Mouse (Mus musculus) kidney, adult 9 months (tissue): ENCODE results near the gene Pex11g.

Experiments
- DNase-seq: peaks from one replicate; pipeline ENCODE4 v3.0.0; 2022

Pex11g gene

DNA sequence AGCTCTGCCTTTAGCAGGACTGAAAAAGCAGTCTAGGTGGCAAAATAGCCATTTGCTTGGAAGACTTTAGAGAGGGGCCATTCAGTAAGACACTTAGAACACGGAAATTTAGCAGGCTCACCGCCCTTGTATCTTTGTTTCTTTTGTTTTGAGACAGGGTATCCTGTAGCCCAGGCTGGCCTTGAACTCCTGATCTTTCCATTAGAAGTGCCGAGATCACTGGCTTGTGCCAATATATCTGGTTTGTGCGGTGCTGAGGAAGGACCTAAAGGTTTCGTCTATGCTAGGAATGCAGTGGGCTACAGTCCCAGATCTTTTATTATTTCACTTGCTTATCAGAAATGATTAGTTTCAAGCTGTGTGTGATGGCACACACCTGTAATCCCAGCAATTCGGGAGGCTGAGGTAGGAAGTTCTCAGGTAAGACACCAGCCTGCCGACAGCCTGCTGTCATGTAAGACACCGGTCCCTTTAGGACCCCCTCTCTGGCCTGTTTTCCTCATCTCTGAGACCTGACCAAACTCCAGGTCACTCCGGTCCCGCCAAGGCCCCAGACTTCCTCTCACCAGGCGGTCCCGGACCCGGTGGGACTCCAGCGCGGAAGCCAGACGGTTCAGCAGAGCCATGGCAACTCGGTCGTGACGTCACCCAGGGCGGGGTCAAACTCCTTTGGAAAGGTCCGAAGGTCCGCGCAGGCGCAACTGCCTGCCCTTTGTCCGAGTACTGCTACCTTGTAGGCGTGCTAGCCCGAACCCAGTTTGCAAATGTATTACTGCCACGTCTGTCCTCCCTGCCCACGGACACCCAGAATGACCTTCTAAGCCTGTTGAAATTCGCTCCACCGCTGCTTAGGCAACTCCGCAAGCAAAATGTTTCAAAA is at the start of gene Pex11g:
Gene Pex11g (minus strand): TSS at position 675 of the 880 bp plus-strand sequence.
- peak; percentile 100 for DNase-seq

DNA sequence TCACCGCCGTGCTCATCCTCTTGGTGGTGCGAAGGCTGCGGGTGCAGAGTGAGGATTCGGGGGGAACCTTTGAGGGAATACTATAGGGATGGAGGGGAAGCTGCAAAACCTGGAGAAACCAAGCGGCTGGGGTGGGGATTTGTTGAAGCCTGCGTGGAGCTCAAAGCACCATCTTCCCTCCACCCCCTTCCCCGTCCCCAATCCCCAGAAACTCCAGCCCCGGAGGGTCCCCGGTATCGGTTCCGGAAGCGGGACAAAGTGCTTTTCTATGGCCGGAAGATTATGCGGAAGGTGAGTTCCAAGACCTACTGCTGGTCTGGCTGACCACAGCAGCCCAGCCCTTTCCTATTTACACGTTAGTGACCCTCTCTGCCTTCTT is 49.6 kb upstream of the Pex11g start:
- DNase-seq = peak; percentile 25

DNA sequence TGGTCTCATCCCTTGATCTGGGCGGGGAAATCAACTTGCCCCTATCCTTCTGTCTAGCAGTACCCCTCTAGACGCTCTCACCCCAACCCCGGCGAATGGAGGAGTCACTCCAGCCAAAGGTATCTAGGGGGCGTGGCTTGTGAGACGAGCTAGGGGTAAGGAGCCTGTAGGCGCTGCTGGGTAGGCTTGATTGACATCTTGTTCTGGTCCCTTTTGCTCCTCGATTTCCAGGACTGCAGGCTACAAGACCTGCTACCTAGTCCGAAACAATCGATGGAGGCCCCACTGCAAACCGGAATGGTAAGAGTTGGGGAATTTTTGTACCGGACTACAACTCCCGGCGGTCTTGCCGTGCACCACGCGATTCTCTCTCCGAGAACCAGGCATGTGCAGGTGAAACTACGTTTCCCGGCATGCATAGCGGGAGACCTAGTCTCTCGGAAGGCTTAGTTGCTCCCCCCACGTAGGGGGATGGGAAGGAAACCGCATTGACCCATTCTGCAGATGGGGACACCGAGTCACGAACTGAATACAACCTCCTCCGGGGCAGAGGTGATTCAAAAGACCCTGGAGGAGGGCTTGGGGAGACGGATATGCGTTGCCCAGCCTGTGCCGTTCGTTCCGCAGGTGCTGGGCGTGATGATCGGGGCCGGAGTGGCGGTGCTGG is 49.1 kb upstream of the Pex11g start:
- peak; percentile 97 for DNase-seq

DNA sequence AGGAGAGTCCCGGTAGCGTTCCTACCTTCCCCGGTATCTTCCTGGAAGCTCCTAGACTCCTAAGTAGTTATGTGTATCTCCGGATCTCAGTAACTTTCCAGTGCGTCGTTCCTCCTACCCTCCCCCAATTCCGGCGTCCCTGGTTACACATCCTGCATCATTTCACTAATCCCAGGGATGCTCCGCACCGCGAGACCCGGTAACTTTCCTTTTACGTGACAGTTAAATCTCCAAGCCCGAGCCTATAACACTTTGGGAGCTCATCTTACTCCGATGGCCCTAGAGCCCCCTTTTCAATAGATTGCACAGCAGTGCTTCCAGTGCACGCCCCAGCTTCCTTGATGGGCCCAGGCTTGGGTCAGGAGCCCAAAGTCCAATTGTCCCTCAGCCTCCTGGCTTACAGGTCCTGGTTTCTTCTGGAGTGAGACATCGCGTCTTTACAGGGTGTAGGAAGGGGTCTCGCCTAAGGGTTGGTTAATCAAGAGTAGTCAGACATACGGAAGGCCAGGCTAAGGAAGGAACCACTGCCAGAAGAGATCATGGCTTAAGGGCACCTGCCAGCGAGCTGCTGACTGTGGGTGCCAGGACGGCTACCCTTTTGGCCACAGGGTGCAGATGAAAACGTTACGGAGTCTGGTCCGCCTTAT is 48.4 kb upstream of the Pex11g start:
- peak; percentile 74 for DNase-seq

DNA sequence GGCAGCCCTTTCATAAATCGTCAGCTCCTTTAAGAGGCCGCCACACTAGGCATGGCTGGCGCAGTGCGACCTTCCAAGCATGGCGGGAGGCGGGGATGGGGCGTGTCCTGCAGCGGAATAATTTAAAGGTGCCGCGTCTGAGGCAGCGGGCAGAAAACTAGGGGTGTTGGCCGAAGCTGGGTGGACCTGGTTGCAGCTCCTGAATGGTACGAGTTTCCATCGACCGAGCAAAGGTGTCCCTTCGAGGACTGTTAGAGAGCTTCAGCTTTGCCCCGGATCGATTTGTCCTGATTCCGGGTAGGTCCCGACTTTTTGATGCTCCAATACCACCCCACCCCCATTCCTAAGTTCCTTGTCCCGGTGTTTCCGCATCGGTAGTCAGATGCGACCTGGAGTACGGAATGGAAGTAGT is 47.8 kb upstream of the Pex11g start, which contains the start of gene Pnpla6:
Gene Pnpla6 (plus strand): TSS at position 125 of the 412 bp plus-strand sequence.
- peak; percentile 94 for DNase-seq

DNA sequence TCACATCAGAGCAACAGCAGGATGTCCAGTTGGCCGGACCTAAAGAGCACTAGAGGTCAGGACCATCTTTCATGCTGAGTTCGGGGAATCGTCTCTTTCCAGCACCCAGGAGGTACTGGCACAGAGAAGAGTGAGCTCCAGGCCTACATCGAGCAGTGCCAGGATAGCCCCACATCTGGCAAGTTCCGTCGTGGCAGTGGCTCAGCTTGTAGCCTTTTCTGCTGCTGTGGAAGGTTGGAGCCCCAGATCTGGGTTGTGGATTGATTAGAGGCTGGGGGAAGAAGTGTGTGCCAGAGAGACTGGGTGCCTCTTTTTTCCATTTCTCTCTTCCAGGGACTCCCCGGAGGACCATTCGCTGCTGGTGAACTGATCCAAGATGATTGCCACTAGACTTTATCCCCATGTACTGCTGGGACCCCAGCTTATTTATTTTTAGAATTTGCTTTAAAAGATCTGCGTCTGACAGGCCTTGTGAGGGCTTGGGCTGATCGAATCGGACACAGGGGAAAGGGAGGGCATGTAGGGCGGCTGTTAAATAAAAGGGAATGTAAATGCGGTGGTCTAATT is 47.3 kb upstream of the Pex11g start:
- peak; percentile 38 for DNase-seq

DNA sequence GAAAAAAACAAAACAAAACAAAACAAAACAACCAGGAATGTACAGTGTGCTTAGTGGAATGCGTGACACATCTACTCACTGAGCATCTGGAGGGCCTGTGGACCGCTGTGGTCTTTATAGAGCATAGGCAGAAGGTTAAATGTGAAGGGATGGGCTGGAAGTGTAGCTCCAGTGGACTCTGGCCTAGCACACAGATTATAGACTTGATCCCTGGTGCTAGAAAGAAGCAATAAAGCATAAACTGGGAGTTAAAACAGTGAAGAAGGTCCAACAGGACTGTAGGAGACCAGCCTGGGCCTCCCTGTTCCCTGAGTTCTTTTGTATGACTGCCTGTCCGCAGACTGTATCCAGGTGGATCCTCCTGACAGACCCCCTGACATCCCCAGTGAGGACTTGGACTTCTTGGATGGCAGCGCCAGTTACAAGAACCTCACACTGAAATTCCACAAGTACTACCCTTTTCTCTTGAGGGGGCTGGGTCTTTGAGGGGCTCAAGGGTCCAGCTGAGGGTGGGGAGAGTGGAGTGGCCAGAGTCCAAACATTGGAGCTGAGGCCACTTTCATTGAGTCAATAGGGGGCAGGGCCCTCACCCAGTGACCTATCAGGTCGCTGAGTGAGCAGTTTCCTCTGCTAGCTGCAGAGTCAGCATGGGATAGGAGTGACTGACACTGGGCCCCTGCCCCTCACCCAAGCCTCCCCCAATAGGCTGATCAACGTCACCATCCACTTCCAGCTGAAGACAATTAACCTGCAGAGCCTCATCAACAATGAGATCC is 40.7 kb upstream of the Pex11g start:
- DNase-seq = no peak

DNA sequence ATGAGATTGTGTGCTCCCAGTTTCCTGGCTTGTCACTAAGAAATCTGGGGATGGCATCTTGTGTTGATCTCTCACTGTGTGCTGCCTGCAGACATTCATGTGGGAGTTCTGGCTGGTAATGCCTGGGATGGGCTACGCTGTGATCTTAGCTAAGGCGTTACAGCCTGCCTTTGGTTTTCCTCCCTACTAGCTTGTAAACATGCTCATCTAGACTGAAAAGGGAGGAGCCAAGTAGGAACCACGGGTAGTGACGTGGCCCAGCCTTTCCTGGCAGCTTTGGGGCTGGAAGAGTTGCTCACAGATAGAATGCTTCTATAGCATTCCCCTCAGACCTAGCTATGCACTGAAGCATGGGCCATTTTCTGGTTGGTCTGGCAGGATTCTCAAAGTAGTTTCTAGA is 34.7 kb upstream of the Pex11g start:
- DNase-seq = no peak

DNA sequence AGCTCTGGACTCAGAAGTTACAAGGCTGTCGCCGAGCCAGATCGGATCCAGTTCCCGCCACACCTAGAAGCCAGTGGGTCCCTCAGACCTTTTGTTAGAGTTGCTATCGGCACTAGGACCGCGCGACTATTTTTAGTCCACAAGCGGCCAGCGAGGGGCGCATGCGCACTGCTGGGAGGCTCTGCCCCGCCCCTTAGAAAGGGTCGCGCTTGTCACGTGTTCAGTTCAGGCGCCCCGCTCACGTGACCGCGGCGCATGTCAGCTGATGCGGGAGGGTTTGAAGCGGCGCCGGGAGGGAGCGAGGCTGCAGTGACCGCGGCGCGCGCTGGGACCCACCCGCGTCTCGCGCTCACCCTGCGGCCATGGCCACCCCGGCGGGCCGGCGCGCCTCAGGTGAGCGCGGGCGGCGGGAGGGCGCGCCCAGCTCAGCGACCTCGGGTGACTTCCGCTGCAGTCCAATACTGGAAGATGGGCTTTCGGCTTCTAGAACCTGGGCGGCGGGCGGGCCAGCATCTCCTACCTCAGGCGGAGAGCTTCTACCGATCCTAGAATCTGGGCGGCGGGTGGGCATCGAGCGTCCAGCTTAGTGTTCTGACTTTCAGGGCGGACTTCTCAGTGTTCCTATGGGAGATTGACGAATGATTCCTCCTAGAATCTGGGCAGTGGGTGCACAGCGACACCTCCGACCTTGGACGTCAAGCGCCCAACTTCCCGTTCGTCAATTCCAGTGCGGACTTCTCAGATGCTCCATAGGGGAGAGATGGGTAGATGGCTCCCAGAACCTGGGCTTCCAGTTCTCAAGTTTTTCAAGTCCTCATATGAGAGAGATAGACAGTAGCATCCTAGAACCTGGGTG is 33.0 kb upstream of the Pex11g start, which contains the start of gene Mcoln1:
Gene Mcoln1 (plus strand): TSS at position 223 of the 856 bp plus-strand sequence.
- DNase-seq = peak; percentile 99

DNA sequence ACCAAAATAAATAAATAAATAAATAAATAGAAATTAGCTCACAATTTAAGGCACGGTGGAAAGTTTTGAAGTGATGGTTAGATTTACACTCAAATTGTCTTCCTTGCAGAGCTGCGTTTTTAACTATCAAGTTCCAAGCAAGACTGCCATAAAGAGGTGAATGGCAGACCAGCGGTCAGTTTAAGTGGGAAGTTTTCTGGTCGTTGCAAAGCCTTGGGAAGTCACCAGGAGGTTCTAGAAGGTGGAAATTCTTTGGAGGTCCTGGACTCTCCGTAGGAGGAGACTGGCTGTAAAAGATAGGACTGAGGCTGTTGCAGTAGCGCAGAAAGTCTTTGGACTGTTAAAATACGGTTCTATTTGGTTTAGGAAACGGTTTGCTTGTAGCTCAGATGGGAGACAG is 32.3 kb upstream of the Pex11g start:
- no peak for DNase-seq

DNA sequence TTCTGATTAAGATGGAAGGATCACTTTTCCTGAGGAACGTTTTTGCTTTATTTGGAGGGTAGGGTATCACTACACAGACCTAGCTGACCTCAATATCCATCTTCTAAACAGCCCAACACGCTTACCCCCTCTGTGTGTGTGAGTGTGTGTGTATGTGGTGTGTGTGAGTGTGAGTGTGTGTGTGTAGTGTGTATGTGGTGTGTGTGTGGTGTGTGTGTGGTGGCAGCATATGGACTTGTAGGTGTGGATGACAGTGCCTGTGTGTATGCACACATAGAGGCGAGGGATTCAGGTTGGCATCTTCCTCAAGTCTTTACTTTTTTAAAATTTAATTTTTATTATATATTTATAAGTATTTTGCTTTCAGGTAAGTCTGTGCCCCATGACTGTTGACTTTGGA is 31.1 kb upstream of the Pex11g start:
- no peak for DNase-seq

DNA sequence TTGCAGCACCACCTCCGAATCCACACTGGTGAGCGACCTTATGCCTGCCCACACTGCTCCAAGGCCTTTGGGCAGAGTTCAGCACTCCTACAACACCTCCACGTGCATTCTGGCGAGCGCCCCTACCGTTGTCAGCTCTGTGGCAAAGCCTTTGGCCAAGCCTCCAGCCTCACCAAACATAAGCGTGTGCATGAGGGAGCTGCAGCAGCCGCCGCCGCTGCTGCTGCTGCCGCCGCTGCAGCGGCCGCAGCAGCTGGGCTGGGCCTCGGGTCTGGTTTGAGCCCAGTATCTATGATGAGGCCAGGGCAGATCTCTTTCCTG is 28.9 kb upstream of the Pex11g start:
- DNase-seq = no peak

DNA sequence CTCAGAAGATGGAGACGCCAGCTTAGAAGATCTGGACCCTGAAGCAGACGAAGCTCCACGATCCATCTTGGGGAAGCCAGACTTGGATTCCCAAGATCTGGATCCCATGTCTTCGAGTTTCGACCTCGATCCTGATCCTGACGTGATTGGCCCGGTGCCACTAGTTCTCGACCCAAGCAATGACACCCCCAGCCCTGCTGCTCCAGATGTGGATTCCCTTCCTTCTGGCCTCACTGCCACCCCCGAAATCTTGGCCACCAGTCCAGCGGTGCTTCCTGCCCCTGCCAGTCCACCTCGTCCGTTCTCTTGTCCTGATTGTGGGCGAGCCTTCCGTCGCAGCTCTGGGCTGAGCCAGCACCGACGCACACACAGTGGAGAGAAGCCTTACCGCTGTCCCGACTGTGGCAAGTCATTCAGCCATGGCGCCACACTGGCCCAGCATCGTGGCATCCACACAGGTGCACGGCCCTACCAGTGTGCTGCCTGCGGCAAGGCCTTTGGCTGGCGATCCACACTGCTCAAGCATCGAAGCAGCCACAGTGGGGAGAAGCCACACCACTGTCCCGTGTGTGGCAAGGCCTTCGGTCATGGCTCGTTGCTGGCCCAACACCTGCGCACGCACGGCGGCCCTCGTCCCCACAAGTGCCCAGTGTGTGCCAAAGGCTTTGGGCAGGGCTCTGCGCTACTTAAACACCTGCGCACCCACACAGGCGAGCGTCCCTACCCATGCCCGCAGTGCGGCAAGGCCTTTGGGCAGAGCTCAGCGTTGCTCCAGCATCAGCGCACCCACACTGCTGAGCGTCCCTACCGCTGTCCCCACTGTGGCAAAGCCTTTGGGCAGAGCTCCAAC is 28.3 kb upstream of the Pex11g start:
- no peak for DNase-seq

DNA sequence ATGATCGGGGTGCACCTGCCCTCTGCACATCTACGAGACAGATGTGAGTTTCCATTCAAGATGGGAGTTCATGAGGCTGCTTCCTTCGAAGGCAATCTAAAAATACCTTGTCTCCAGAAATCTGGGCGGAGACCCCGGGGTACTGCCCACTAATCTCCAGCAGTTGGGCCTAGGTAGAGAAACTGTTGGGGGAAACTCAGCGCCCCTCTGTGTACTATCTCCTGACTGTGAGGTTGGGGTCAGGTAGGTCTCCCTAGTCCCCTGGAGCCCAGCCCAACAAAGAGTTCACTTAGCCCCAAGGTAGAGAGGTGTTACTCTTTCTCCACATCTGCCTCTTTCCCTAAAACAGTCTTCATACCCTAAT is 26.3 kb upstream of the Pex11g start:
- DNase-seq = no peak

DNA sequence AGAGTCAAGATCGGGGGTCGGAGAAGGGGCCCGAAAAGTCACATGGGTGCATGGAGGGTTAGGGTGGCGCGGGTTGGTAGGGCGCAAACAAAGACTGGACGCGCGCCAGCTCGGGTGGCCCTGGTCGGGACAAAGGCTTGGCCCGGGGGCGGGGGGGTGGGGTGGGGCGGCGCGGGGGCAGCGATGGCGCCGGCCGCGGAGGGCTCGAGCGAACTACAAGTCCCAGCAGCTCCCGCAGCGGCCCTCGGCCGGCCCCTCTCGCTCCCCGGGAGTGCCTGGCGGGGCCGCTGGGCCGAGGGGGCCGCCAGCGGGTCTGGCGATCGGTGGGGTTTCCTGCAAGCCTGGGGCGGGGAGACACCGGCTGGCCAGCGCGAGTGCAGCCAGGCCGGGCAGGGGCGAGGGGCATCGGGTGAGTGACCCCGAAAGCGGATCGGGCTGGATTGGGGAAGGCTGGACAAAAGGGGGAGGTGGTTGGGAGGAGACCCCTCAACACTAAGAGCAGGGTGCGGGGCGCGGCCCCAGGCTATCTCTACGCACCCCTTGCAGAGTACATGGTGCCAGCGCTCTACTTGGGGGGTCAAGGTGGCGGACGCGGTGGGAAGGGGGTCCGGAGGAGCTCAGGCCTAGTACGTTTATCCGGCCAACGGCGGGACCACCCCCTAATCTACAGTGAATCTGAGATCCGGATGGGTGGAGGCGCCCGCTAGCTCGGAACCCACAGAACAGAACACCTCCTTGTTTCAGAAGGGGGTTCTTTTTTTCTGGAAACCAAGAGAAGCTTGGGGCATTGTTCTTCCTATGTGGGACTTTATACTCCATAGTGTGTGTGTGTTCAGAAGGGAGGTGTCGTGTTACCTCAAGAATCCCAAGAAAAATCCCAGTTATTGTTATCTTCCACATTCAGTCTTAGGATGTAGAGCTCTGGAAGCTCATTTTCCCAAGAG is 25.7 kb upstream of the Pex11g start, which contains the start of gene Zfp358:
Gene Zfp358 (plus strand): TSS at position 238 of the 944 bp plus-strand sequence.
- DNase-seq = peak; percentile 64

DNA sequence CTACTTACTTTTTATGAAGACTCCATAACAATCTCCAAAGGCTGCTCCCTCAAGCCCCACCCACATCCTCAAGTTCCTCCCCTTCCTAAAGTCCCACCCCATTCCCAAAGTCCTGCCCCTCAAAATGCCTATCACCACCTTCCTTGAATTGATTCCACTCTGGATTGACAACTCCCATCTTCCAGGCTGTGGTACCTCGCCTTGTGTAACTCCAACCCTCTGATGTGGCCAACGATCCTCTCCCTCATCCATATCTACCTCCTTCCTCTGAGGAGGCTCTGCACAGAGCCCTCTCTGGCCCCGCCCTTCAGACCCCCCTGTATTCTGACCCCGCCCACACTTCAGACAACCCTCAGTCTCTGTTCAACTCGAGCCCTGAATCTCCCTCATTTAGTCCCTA is 17.7 kb upstream of the Pex11g start:
- DNase-seq = no peak

DNA sequence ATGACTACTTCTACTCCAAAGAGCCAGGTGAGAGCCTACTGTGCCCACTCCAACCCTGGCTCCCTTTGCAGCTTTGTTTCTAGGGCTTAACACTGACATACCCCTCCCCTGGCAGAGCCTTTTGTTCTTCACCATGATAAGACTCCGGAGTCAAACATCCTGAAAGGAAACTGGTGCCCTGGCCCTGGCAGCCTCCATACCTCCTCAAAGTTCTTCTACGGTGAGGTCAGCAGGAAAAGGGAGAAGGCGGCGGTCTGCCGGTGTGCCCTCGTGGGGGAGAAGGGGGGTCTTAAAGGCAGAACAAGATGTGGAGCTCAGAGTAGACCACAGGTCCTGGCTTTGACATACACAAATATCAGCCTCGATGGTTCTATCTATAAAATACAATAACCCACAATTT is 16.1 kb upstream of the Pex11g start:
- DNase-seq = no peak

DNA sequence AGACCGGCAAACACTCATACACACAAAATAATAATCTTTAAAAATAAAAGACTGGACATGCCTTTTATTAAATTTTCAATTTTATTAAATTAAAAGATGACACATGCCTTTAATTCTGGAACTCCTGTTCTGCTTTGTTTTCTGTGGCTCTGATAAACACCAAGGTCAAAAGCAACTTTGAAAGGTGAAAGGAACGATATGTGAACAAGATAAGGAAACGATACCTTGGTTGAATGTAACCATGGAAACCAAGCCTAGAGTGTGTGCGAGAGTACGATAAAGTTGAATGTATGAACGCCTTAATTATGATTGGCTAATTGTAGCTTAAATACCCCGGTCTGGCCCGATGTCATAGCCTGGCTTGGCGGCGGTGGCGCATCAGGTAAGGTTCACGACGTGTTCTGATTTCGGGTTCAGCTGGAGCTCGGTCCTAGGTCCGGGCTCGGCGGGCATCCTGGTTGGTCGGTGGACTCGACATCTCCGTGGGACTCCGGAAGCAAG is 14.8 kb upstream of the Pex11g start:
- no peak for DNase-seq

DNA sequence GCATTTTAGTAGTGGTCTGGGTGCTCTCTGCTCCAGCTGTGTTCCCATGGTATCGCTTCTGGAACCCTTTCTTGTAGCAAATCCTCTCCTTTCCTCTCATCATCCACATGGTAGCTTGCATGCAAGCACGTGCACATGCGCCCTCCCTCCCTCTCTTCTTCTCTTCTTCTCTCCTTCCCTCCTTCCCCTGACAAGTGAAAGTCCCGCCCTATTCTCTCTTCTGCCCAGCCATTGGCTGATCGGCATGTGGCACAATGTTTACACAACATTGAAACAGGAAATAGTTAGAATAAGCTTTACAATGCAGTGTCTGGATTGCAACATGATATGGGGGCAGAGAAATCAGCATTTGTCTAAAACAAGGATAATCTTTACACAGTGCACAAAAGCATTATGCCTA is 14.1 kb upstream of the Pex11g start:
- no peak for DNase-seq
